Mouse (Mus musculus) urinary bladder, postnatal 25 days (tissue): Measurements from ENCODE around the gene Stat5b.

Source experiments
- DNase-seq: peaks from one replicate; pipeline ENCODE4 v3.0.0; 2022; ENCODE audit warnings: low spot score

Gene Stat5b

DNA sequence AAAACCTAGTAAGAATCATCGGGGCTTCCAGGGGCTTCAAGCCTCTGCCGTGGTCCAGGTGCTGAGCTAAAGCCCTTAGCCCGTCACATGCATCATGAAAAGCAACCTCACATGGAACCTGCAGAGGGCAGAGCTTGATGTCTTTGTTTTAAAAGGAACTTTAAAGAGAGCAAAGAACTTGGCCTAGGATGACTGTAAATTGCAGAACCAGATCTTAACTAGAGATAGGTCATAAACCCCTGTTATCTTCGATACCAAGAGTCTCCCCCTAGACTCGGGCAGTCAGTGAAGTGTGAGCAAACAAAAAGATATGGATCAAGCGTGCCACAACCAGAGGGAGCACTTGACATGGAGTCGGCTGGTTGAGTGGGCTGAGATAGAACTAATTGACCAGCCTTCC lies 15.1 kb upstream of the Stat5b start:
- DNase-seq: no peak

- DNase-seq: no peak
These were observed 12.6 kb upstream of the Stat5b start for GRCm38 (mm10) chr11:100863141-100863540.

GRCm38 (mm10) chr11:100861836-100862235 lies 11.3 kb upstream of the Stat5b start:
- DNase-seq: no peak

DNA sequence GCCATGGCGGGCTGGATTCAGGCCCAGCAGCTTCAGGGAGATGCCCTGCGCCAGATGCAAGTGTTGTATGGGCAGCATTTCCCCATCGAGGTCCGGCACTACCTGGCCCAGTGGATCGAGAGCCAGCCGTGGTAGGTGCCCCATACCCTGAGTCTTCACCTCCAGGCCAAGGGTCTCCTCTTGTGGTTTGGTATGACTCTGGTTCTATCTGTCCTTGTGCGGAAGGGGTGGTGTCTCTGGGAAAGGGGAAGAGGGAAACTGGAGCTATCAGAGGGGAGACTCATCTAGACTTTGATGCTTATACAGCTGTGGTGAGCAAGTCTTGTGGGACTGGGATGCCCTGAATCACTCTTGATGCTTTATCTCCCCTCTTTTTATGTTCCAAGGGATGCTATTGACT lies 10.8 kb upstream of the Stat5b start:
- DNase-seq: no peak

DNA sequence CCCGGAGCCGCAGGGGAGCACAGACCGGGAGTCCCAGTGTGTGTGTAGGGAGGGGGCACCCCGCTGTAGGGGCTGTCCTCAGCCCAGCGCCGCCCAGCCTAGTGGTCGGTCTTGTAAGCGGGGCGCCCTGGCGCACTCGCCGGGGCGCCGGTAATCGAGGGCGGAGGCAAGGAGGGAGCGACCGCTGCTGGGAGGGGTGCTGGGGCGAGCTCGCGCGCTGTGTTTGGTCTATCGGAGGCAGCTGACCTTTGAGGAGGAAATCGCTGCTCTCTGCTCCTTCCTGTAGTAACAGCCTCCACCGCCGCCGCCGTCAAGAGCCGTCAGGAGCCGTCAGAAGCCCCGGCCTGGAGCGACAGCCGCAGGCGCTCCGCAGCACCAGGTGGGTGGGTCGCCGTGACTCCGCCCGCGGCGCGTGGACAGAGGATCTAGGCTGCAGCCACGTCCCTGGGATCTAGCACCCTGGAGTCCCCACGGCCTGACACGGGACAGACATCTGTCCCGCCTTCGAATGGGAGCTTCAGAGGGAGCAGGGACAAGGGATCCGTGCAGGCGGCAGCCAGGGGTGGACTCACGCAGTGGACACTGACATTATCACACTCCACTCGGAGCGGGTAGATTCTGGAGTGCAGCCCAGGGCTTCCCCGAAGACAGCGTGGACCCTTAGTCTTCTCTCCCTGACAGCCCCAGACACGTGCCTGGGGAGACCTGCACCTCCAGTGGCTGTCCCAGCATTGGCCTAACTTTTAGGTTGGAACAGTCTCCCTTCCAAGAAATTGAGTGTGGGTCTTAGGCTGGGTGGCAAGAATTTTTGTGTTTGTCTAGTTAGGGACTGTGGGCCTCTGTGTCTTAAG lies 9.9 kb upstream of the Stat5b start:
- peak; percentile 69 for DNase-seq

- DNase-seq: no peak
These were observed 9.1 kb upstream of the Stat5b start for GRCm38 (mm10) chr11:100859579-100860075.

GRCm38 (mm10) chr11:100858935-100859578 lies 8.5 kb upstream of the Stat5b start, which contains the start of gene Stat5a:
Gene Stat5a, plus strand, starts transcription at chr11:100859351.
- peak; percentile 33 for DNase-seq

GRCm38 (mm10) chr11:100857960-100858359 lies 7.4 kb upstream of the Stat5b start:
- DNase-seq: no peak

- no peak for DNase-seq
These were observed 4.7 kb upstream of the Stat5b start for GRCm38 (mm10) chr11:100855178-100855577.

DNA sequence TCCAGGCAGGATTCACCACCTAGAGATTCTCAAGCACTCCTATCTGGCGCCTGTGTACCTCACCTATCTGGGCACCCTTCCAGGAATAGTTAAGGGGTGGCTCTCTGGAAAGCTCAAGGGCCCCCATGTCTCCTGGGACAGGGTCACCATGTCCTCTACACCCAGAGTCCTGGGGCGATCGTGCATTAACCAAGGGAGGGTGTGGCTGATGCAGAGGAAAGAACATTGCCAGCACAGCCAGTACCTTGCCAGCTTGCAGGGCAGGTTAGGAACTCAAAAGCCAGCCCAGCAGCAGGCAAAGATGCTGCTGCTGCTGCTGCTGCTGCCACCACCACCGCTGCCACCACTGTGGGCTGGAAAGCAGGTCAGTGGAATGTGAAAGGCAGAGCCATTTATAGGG lies 3.7 kb upstream of the Stat5b start:
- DNase-seq: no peak

DNA sequence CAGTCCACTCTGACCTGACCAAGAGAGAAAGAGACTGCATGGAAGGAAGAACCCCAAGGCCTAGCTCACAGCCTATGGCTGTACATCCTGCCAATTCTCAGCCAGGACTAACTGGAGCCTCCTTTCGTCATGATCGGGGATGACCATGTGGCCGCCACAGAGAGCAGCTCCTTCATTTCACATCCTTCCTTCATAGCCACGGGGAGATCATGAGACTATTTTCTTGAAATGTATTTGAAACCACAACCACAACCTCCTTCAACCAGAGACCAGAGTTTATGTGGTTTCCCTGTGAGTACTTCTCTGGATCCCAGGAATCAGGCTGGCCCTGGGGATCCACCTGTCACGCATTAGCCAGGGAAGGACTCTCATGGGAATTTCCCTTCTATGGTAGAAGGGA lies 2.5 kb upstream of the Stat5b start:
- no peak for DNase-seq

GRCm38 (mm10) chr11:100852088-100852487 lies 1.6 kb upstream of the Stat5b start:
- DNase-seq: no peak

- DNase-seq: peak; percentile 63
These were observed 429 bp upstream of the Stat5b start for GRCm38 (mm10) chr11:100850778-100851528.

- no peak for DNase-seq
These were observed 977 bp downstream of the Stat5b start for GRCm38 (mm10) chr11:100849456-100850037.

DNA sequence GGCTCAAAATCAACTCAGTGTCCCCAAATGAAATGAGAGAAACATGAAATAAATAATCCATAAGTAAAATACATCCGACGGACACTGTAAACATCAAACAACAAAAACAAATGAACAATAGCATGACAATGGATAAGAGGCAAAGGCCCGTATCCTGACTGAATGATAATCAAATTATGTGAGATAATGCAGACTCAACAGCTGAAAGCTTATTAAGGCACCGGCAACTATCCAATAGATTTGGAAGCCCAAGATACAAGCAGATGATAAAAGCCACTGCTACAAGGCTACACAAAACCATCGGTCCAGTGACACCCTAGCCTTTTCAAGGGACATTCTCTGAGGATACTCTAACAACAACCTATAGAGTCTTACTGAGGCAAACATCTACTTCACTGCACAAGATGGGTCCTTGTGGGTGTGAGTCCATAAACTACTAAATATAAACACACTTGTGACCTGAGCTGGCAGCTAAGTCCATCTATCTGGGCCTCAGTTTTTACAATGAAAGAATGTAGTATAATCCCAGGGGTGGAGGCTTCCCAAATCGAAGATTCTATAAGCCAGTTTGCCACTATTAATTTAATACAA lies 1.6 kb downstream of the Stat5b start:
- no peak for DNase-seq

DNA sequence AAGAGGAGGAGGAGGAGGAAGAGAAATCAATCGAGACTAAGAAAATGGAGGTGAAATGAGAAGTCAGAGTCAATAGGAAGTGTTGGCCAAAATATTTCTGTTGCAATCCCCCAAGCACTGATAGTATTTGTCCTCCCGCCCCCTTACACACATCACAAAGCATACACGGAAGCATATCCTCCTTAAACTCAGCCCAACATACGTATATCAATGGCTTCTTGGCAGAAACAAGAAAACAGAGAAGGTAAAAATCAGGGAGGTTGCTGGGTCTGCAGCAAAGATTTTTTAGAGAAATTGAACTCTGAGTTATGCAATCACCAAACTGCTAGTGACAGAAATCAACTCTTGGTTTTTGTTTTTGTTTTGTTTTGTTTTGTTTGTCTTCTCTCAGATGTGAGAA lies 2.4 kb downstream of the Stat5b start:
- DNase-seq: no peak

GRCm38 (mm10) chr11:100847572-100847971 lies 3.0 kb downstream of the Stat5b start:
- DNase-seq: no peak

- no peak for DNase-seq
These were observed 4.7 kb downstream of the Stat5b start for GRCm38 (mm10) chr11:100845793-100846192.

GRCm38 (mm10) chr11:100844121-100844520 lies 6.4 kb downstream of the Stat5b start:
- DNase-seq: no peak

- no peak for DNase-seq
These were observed 7.4 kb downstream of the Stat5b start for GRCm38 (mm10) chr11:100843070-100843669.

DNA sequence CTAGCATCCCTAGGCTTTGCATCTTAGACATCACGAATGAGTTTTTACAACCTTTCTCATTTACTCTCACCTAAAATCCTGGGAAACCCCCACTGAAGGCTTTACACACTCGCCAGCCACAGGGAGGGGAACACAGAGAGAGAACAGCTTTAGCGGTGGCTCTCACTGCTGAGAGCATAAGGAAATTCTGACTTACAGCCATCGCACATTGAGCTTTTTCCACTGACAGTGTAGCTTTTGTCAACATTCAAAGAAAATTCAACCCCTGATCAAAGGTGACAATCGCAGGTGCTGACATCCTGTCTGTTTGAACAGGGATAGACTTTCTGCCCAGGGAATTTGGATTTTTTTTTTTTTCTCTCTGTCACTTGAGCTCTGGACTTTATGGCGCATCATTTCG lies 8.5 kb downstream of the Stat5b start:
- no peak for DNase-seq
